Mouse (Mus musculus) urinary bladder, postnatal 36 days (tissue): ENCODE measurements around the gene Capn6.

Experiments
- DNase-seq, 2 experiments: peaks; one replicate each; pipeline ENCODE4 v3.0.0; 2022; ENCODE audit warnings: low spot score in 2 of 2, mixed read lengths in 1 of 2

Gene Capn6

DNA sequence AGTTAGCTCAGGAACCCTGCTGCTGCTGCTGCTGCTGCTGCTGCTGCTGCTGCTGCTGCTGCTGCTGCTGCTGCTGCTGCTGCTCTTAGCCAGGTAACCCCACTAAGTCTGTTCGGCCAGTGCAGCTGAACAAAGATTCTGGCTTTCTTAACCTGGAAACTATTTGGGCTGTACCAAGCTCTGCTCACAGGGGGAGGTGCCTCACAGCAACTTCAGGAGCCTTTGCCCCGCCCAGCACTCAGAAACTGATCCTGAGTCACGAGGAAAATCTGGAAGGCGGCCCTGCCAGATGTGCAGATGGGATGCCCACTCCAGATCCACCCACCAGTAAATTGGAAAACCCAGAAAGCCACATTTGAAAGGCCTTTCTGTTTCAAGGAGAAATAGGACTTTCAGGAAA is at the start of gene Capn6:
TSS of gene Capn6 (minus strand) at position 203 of the 400 bp plus-strand sequence.
- DNase-seq = peak in 1 of 2 experiments; percentile 19

GRCm38 (mm10) chrX:143867129-143867664 is 40.0 kb upstream of the Capn6 start:
- no peak for DNase-seq

DNA sequence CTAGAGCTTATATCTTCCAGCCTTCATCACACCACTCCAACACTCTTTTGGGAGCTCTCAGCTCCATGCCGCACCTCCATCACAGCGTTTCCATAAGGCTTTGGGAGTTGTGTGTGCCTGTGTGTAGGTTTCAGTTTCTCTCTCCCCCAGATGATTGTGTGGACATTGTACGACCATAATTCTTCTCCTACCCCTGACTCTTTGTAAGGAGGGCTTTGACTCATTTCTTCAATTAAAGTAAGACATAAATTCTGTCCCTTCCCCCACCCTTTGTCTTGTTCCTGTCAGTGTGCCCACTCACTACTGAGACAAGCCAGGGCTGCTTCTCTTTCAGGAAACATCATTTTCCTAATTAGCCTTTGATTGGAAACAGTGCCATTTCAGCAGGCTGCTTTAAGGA is 24.1 kb upstream of the Capn6 start:
- DNase-seq = no peak

DNA sequence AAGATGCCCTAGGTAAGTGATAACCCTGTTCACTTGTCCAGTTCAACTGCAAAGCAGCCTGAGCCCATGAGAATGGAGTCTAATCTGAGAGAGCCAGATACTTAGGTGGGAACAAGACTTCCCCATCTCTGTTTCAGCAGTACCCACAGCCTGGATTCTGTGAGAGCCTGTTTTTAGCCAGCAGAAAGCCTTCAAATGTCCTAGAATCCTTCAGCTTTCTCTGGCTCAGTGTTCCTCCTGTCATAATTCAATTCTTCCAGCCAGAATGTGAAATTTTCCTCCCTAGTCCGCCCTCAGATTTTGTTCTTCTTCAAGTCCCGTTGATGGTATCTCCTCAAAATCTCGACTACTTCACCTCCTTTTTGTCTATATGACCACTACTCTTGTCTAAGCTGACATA is 22.8 kb upstream of the Capn6 start:
- DNase-seq = no peak

DNA sequence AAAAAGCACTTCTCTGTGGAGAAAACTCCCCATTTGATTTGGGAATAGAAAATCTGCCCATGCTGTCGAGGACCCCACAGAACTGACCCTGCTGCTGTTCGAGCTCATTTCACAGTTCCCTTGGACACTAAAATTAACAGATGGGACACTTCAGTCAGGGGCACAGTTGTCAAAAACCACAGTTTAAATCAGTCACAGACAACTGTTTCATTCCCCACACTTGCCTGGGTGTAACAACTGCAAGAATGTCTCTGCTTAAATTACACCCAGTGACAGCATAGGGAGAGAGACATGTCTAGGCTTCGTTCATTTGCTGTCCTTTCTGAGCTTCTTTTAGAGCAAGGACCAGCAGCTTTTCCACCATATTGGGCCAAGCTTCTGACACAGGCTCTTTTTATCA is 19.4 kb upstream of the Capn6 start:
- DNase-seq = no peak

DNA sequence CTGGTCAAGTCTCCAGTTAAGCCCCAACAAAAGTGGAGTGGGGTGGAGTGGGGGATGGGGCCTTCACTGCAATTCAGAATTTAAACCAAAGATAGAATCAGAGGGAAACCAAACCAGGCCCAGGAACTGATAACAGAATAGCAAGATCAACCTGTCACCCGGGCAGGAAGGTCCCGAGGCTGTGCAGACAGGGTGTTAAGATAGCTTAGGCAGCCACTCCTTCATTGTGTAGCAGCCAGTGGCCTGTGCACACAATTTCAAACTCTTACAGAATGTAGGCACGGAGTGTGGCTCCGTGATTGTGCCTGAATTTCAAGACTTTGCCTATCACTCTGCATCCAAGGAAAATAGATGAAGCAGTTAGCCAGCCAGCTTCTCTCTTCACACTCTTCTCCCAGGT is 693 bp downstream of the Capn6 start:
- no peak for DNase-seq

DNA sequence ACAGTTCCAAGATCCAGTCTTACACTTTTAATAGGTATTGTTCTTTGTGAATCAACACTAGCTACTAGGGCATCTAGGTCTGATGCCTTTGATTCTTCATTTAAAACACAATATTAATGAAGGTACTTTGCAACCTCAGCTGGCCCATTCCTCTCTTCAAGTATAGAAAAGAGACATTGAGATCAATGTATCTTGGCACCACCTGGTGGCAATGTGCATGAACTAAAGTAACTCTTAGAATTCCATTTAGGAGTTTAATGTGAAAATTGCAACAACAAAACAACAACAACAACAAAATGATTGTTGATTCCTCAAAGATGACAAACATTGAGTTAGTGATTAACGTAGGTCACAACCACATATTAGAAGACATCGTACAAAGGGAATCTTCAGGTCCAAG is 8.3 kb downstream of the Capn6 start:
- no peak for DNase-seq

DNA sequence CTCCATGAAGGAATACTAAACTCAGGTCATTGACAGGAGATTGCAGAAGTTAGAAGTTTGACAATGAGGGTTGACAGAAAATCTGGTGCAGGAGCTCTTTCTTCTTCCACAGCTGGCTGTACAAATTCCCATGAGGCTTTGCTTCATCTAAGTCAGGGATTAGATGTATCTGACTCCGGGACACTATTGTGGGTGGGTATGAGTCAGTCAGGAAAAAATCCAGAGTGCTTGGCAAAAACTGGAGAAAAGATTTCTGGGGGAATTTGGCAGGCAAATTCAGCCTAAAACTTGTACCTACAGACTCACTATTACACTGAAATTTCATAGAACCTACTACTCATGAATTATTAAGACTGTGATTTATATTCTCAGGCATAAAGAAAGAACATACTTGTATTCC is 11.3 kb downstream of the Capn6 start:
- no peak for DNase-seq

DNA sequence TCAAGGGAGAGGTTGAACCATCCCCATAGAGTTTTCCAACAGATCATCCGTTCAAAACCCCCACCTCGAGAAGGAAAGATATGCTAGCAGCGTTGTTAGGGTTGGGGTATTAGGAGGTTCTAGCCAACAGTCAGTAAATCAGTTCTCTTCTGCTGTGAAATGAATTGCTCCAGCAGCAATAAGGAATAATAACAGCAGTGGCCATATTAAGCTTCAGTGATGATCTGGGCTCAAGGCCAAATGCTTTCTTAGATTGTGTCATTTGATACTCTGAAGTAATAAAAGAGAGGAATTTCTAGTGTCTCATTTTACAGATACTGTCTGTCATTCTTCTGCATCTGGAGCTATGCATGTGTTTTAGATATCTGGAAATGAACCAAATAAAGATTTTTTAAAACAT is 64.7 kb downstream of the Capn6 start:
- no peak for DNase-seq
